Mouse (Mus musculus) layer of hippocampus, adult 6 months (tissue): ENCODE measurements around the gene Rpl22l1. TPM values are rescaled to one million over a fixed set of nuclear protein-coding genes. Genes with fewer than 3 reads are reported as not detected.

Source experiments
- long read RNA-seq, 2 experiments: library from polyadenylated mRNA; unstranded; transcript quantifications; one replicate each; pipeline ENCODE4 v2.0.0; 2019 to 2020
- polyA plus RNA-seq: library from polyadenylated mRNA; unstranded; fragments of <200 nt; fragmentation: Nextera tagmentation; gene quantifications from 2 replicates; pipeline ENCODE4 v1.2.3, GENCODE M21; 2021

Gene Rpl22l1
- polyA plus RNA-seq: 1,120 and 1,130 TPM in 2 replicates
- long read RNA-seq, experiment 1, transcript Rpl22l1-206 (4 exons, 525 nt): major isoform, 235 of 382 reads
- long read RNA-seq, experiment 1, transcript Rpl22l1-203 (2 exons, 590 nt): minor isoform, 5 of 382 reads
- long read RNA-seq, experiment 1, transcript Rpl22l1-201 (4 exons, 552 nt): minor isoform, 126 of 382 reads
- long read RNA-seq, experiment 1, partial matches to known transcripts: 6 of 382 reads
- long read RNA-seq, experiment 1, other reads (novel, unspliced or antisense): 7 of 382 reads
- long read RNA-seq, experiment 2, transcript Rpl22l1-201 (4 exons, 552 nt): major isoform, 11 of 25 reads
- long read RNA-seq, experiment 2, transcript Rpl22l1-206 (4 exons, 525 nt): minor isoform, 9 of 25 reads
- long read RNA-seq, experiment 2, partial matches to known transcripts: 0 of 25 reads
- long read RNA-seq, experiment 2, other reads (novel, unspliced or antisense): 0 of 25 reads

DNA sequence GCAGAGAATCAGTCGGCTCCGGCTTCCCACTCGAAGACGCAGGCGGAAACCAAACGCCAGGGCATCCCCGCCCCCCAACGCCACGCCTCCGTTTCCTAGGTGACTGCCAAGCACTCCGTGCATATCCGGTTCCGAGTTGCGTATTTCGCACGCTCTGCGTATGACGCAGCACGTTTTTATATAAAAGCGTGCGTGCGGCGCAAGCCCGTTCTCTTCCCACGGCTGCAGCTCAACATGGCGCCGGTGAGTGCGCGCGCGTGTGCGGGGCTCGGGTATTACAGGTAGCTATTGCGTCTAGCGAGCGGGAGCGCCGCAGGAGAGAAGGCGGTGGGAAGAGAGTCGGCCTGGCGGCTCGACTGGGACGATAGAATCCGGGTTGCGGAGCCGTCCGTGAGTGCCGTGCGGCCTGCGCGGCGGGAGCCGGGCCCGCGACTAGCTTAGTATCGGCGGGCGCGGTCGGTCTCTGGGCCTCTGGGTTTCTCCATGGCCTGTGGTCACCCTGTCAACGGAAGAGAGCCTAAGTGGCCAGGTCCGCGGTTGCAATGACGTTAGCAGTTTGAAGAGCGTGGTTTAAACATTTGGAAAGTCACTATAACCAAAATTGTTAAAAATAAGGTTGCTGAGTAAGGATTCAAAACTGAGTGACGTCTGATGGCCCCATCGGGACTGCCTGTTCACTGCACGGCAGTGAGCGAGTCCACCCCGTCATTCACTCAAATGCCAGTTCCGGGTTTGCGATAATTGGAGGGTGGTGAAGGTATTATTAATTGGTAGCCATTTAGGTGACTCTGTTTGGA is at the start of gene Rpl22l1:
Rpl22l1 (plus strand) TSS at position 136 of the 797 bp plus-strand sequence.

GRCm38 (mm10) chr3:28780994-28781393 is 24.2 kb upstream of the Rpl22l1 start, which contains the start of gene Eif5a2:
Gene Eif5a2, plus strand, starts transcription at chr3:28781276.

Other genes with a start within 250 kb of the Rpl22l1 start
- gene Slc2a2, start 107.5 kb upstream of the Rpl22l1 start, polyA plus RNA-seq: 0.13 TPM in 1 of 2 replicates, not detected in the other
- gene Eif5a2, start 24.2 kb upstream of the Rpl22l1 start, polyA plus RNA-seq: 12.7 and 15.6 TPM in 2 replicates
- not detected in 2 replicates for gene Gm1527, start 87.2 kb downstream of the Rpl22l1 start, polyA plus RNA-seq